Mouse (Mus musculus) brown adipose tissue, adult 24 weeks (tissue): ENCODE data around the gene St6galnac4. TPM values are rescaled to one million over a fixed set of nuclear protein-coding genes. Genes with fewer than 3 reads are reported as not detected.

Source experiments
- H3K27ac ChIP-seq: fragments of 200-500 bp; replicated peaks from 2 replicates; pipeline ENCODE4 v1.5.1; 2012; ENCODE audit warnings: low read depth, mild to moderate bottlenecking, low read length
- H3K4me1 ChIP-seq: fragments of 200-500 bp; 2 replicates; pipeline ENCODE4 v1.6.1; 2012; ENCODE audit warnings: low read length, mixed read lengths; ENCODE audit not compliant: control insufficient read depth, insufficient read depth, insufficient read length
- H3K4me3 ChIP-seq: fragments of 200-500 bp; 2 replicates; pipeline ENCODE4 v1.5.1; 2012; ENCODE audit warnings: low read depth, mild to moderate bottlenecking, low read length, moderate library complexity; ENCODE audit not compliant: insufficient read depth
- polyA plus RNA-seq: library from polyadenylated mRNA; stranded (reverse); fragments of >200 nt; gene quantifications from 2 replicates; pipeline ENCODE4 v1.2.4, GENCODE M21; 2012; ENCODE audit not compliant: missing spikeins, insufficient read depth, insufficient read length

Gene St6galnac4
- polyA plus RNA-seq, 1 experiment = 2.4 TPM

DNA sequence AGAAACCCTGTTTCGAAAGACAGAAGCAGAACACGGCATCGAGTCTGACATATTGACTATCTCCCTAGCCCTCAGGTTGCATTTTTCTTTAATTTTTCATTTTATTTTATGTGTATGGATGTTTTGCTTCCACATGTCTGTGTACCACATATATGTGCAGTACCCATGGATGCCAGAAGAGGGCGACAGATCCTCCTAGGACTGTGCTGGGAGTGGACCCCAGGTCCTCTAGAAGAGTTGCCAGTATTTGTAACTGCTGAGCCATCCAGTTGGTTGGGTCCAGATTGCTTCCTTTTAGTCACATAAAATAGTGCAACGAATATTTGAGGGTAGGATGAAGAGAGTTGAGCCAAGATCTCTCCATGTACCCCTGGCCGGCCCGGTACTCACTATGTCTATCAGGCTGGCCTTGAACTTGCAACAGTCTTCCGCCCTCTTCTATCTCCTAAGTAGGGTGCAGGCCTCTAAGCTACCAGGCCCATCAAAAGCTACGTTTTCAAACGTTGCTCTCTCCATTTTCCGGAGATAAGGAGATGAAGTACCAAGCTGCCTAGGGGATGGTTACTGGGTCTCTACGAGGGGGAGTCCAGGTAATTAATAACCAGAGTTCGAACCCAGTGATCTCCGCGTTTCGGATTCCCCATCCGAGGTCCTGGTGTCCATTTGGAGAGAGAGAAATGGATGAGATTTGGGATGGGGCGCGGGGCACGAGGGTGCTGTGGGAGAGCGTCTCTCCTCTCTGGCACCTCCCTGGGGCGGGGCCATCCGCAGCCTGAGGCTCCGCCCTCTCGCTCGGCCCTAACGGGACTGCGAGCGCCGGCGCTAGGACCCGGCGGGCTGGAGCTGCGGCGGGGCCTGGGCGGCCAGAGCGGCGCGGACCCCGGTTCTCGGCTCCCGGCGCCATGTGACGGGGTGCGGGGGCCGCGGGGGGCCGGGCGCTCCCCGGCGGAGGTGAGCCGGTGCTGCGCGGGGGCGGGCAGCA, 19.6 kb downstream of the St6galnac4 start:
- Histone ChIP-seq H3K27ac (no peak overlapping the region), H3K4me3 (peak overlapping the region; percentile 92), H3K4me1 (peaks cover 7% of the 10 kb centered on the region; the same call in 1 of the 2 replicates)

DNA sequence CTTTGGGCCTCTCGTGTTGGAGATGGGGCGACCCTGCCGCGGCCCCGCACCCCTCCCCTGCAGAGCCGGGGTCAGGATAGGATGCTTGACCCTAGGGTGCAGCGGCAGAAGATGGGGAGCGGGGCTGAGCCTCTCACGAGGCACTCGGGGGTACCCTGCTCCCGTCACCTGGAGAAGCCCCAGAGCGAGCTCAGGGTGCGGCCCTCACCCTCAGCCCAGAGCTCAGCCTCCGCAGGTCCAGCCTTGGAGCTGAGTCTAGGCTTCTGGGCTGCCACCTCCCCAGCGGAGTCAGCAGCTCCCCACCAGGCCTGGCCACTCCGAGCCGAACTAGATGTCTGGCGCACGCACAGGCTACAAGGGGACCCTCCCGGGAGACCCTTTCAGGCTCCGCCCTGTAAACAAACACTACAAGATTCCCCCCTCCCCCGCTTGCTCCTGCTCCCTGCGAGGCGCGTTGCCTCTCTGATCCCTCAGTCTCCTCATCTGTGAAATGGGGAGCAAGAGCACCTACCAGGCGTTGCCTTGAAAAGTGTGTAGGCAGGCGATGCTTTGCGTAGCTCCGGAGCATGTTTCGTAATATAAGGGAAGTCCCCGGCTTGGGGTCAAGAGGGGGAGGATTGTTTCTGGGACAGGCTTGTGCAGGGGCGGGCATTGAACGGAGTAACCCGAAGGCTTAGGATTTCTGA, 20.5 kb downstream of the St6galnac4 start:
- Histone ChIP-seq H3K4me1 (peaks cover 7% of the 10 kb centered on the region; the same call in 1 of the 2 replicates), H3K27ac (peak overlapping the region; percentile 43), H3K4me3 (peak overlapping the region; percentile 92)

DNA sequence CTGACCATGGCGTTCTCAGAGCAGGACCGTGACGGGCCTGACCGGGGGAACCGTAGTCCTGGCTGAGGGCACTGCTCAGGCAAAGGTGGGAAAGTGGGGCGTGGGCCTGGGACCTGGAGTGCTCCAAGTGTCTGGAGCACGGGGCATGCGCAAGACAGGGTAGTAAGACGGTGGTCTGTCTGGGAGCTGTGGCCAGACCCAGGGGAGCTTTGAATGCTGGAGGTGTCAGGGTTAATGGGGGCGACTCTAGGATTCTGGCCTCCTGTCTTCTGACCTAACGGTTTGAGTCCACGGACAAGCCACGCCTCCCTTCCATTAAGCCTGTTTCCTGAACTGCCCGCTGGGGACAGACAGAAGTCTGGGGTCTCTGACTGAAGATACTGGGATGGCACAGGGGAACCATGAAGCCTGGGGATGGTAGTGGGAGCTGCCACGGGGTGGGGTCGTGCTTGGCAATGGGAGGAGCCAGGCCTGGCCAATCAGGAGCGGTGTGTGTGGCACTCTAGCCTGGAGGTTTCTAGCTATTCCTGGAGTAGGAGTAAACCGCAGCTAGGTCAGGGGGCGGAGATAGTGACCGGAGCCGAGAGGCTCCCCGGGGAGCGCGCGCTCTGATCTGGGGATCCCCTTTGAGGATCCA, 21.4 kb downstream of the St6galnac4 start:
- Histone ChIP-seq H3K4me1 (peaks cover 7% of the 10 kb centered on the region; the same call in 1 of the 2 replicates), H3K4me3 (peak overlapping the region; percentile 92), H3K27ac (peak overlapping the region; percentile 93)

- peak overlapping the region; percentile 93 for H3K27ac ChIP-seq
- H3K4me3 ChIP-seq = peak overlapping the region; percentile 92
- peaks cover 7% of the 10 kb centered on the region; the same call in 1 of the 2 replicates for H3K4me1 ChIP-seq
Observed at GRCm38 (mm10) chr2:32608778-32609435, 22.0 kb downstream of the St6galnac4 start.

DNA sequence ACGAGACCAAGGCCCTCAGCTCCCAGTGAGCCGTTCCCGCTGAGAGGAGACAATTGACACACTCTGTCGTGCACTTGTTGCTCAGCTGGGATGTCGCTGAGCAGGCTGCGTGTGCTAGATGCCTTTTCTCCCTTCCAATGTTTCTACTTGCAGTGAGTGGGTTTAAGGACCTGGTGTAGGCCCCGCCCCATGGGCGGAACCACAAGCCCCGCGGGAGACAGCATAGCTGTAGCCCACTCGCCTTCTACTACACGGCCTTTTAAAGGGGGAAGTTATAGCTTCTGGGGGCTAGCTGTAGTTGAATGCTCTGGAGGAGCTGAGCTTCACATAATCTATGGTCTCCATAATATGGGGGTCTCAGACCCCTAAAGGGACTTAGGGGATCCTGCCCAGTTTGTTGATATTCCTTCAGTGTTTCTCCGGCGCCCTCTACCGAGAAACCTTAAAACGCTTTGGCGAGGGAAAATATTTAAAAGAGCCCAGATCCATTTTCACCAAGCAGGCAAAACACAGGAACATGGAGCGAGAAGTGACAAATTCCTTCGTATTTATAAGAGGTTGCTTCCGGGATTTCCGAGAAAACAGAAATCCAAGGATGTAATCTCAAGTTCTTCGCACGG, 23.8 kb downstream of the St6galnac4 start:
- peak overlapping the region; percentile 92 for H3K4me3 ChIP-seq
- H3K27ac ChIP-seq = 0 out of 2 replicates have a peak overlapping the region, but pooled peaks have one; percentile 4
- H3K4me1 ChIP-seq = peaks cover 7% of the 10 kb centered on the region; the same call in 1 of the 2 replicates

GRCm38 (mm10) chr2:32612274-32612673, 25.4 kb downstream of the St6galnac4 start:
- peaks cover 7% of the 10 kb centered on the region; the same call in 1 of the 2 replicates for H3K4me1 ChIP-seq
- no peak overlapping the region for H3K27ac ChIP-seq
- no peak overlapping the region for H3K4me3 ChIP-seq

GRCm38 (mm10) chr2:32617109-32617508, 30.2 kb downstream of the St6galnac4 start:
- Histone ChIP-seq H3K27ac (no peak overlapping the region), H3K4me1 (peaks cover 17% of the 10 kb centered on the region), H3K4me3 (no peak overlapping the region)

DNA sequence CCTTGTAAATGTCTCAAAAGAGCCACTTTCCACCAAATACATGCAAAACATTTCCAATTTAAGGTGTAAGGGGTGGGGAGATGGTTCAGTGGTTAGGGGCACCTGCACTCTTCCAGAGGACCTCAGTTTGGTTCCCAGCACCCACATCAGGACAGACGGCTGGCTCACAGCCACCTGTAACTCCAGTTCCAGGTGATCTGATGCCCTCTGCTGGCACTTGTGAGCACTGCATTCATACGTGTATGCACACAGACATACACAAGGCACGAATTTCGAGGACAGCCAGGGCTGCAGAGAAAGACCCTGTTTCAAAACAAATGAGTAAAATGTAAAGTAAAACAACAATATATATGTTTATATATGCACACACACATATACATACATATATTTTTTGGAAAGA, 30.7 kb downstream of the St6galnac4 start:
- H3K4me1 ChIP-seq = peaks cover 17% of the 10 kb centered on the region
- no peak overlapping the region for H3K27ac ChIP-seq
- no peak overlapping the region for H3K4me3 ChIP-seq

GRCm38 (mm10) chr2:32618051-32618450, 31.2 kb downstream of the St6galnac4 start:
- H3K4me3 ChIP-seq = no peak overlapping the region
- H3K4me1 ChIP-seq = peaks cover 18% of the 10 kb centered on the region
- H3K27ac ChIP-seq = 0 out of 2 replicates have a peak overlapping the region, but pooled peaks have one; percentile 36

DNA sequence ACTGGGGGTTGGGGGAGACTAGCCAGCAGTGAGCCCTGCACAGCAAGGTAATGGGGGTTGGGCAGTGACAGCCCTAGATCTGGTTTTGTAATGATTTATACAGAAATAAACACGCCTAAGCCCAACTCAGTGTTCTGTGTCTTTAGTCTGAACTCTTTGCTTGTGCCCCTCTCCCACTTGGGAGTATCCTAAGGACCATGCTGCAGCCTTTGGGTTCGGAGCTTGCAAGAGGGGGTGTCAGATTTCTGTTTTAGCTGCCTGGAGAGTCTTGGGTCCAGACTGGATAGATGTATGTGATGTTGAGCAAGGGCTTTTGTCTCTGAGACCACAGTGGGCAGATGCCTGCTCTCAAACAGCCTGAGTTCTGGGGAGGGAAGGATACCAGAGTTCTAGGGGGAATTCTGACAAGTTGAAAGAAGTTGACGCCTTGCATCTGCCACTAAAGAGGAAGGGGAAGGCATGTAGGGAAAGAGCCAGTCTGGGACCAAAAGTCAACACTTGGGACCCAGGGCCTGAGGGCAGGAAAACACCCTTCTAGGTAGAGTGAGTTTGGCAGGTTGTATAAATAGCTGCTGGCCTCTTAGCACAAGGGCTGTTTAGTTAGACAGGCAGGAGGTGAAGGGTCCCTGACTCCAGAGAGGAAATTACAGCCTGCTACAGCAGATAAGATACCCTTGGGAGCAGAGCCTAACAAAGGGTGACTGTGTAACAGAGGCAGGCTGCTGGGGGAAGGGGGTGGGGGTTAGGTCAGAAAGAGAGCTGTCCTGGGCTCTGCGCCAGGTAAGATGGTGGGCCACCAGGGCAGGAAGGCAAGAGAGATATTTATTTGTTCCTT, 34.0 kb downstream of the St6galnac4 start:
- Histone ChIP-seq H3K27ac (peak overlapping the region; percentile 97), H3K4me3 (peak overlapping the region; percentile 19), H3K4me1 (peaks cover 23% of the 10 kb centered on the region)

DNA sequence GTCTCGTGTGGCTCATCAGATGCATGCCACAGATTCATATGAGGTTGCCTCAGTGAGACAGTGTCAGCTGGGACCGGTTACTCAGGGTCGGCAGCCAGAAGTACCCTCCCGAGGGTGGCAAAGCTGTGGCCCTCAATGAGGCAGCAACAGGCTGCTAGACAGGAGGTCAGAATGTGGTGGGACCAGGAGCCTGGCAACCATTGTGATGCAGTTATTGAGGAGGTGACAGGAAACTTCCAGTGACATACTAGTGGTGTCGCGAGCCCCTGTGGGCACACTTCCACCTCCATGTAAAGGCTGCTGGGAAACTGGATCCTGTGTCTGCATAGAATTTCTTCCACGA, 34.6 kb downstream of the St6galnac4 start, which contains the start of gene Ak1:
Gene Ak1, plus strand, starts transcription at position 242 of the 343 bp plus-strand sequence.
- Histone ChIP-seq H3K4me1 (peaks cover 23% of the 10 kb centered on the region), H3K4me3 (peak within 1 kb of the TSS; percentile 19), H3K27ac (peak within 1 kb of the TSS; percentile 97)

DNA sequence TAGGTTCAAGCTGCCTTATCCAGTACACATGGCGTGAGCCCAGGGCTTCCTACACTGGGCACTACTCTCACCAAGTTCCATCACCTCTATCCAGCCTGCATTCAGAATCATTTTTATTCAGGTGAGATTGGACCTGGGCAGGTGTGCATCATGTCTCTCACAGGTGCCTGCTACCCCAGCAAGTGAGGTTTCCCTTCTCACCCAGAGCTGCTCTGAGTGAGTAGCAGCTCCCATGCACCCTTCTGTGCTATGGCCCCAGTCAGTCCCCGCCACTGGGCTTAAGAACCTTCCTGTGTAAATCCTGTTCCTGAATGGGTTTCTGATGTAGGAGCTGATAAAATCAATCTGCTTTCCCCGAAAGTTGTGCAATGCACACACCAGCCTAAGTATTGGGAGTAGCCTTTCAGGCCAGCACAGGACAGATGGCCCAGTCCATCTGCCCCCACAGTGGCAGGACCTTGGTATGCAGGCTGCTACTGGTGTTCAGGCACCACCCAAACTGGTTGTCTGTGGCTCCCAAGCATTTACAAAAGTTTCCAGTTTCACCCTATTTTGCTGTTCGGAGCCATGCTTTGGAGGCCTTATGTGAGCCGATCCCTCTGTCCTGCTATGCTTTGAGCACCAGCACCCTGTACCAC, 37.3 kb downstream of the St6galnac4 start:
- no peak overlapping the region for H3K4me3 ChIP-seq
- 0 out of 2 replicates have a peak overlapping the region, but pooled peaks have one; percentile 18 for H3K27ac ChIP-seq
- H3K4me1 ChIP-seq = peaks cover 28% of the 10 kb centered on the region
